Mouse (Mus musculus): ENCODE measurements around the gene Snrnp70. TPM values are rescaled to one million over a fixed set of nuclear protein-coding genes. Genes with fewer than 3 reads are reported as not detected.
A peak's percentile ranks its signal among the peaks of the same experiment; 100 is the strongest.

Snrnp70 gene
- polyA plus RNA-seq, 1 experiment from 2014 or later, result 191 TPM

- no peaks in the 10 kb centered on the region for H3K9me3 ChIP-seq (ENCODE audit: control insufficient read depth, low read length)
- peak overlapping the region; percentile 37 for H3K27ac ChIP-seq (ENCODE audit: low read length)
- no peaks in the 10 kb centered on the region for H3K36me3 ChIP-seq (ENCODE audit: control insufficient read depth, insufficient read depth, low read length)
- peaks cover 36% of the 10 kb centered on the region for H3K4me1 ChIP-seq (replicated peaks; ENCODE audit: control insufficient read depth, insufficient read depth, low read length)
- 6% methylated on average over 3 of the region's 3 CpGs for WGBS
- ATAC-seq (ENCODE audit: low read depth), result no peak
- peak overlapping the region; percentile 33; the same call in 1 of the 2 replicates for H3K9ac ChIP-seq (ENCODE audit: low read length)
- H3K4me2 ChIP-seq (ENCODE audit: low read depth, low read length), result no peak overlapping the region
- H3K27me3 ChIP-seq (ENCODE audit: control insufficient read depth, insufficient read depth, low read depth, low read length), result peaks cover 2% of the 10 kb centered on the region; the same call in 1 of the 2 replicates
- H3K4me3 ChIP-seq (ENCODE audit: low read length), result no peak overlapping the region
These were observed 60.9 kb downstream of the Snrnp70 start for GRCm38 (mm10) chr7:45334605-45335004.

GRCm38 (mm10) chr7:45333431-45333982, 62.0 kb downstream of the Snrnp70 start, which contains the start of gene Trpm4:
Gene Trpm4 (minus strand): TSS chr7:45333780.
- Histone ChIP-seq H3K4me3 (ENCODE audit: low read length) (peak within 1 kb of the TSS; percentile 63), H3K4me2 (ENCODE audit: low read depth, low read length) (peak within 1 kb of the TSS; percentile 78), H3K27ac (ENCODE audit: low read length) (peak within 1 kb of the TSS; percentile 86), H3K9ac (ENCODE audit: low read length) (peak within 1 kb of the TSS; percentile 73), H3K9me3 (ENCODE audit: control insufficient read depth, low read length) (no peaks in the 10 kb centered on the region), H3K4me1 (replicated peaks; ENCODE audit: control insufficient read depth, insufficient read depth, low read length) (peaks cover 26% of the 10 kb centered on the region), H3K36me3 (ENCODE audit: control insufficient read depth, insufficient read depth, low read length) (no peaks in the 10 kb centered on the region), H3K27me3 (ENCODE audit: control insufficient read depth, insufficient read depth, low read depth, low read length) (peaks cover 2% of the 10 kb centered on the region; the same call in 1 of the 2 replicates)
- ATAC-seq (ENCODE audit: low read depth), result peak; percentile 88
- under 1% methylated on average over 38 of the region's 38 CpGs for WGBS

- Histone ChIP-seq H3K9ac (ENCODE audit: low read length) (peak overlapping the region; percentile 73), H3K9me3 (ENCODE audit: control insufficient read depth, low read length) (no peaks in the 10 kb centered on the region), H3K4me3 (ENCODE audit: low read length) (peak overlapping the region; percentile 63), H3K4me2 (ENCODE audit: low read depth, low read length) (peak overlapping the region; percentile 78), H3K36me3 (ENCODE audit: control insufficient read depth, insufficient read depth, low read length) (no peaks in the 10 kb centered on the region), H3K4me1 (replicated peaks; ENCODE audit: control insufficient read depth, insufficient read depth, low read length) (peaks cover 20% of the 10 kb centered on the region), H3K27me3 (ENCODE audit: control insufficient read depth, insufficient read depth, low read depth, low read length) (no peaks in the 10 kb centered on the region), H3K27ac (ENCODE audit: low read length) (peak overlapping the region; percentile 86)
- peak; percentile 76 for ATAC-seq (ENCODE audit: low read depth)
- WGBS, result under 1% methylated on average over 22 of the region's 22 CpGs
These were observed 62.7 kb downstream of the Snrnp70 start for GRCm38 (mm10) chr7:45332685-45333425.

GRCm38 (mm10) chr7:45331502-45331901, 64.0 kb downstream of the Snrnp70 start:
- Histone ChIP-seq H3K36me3 (ENCODE audit: control insufficient read depth, insufficient read depth, low read length) (peaks cover 1% of the 10 kb centered on the region), H3K9me3 (ENCODE audit: control insufficient read depth, low read length) (no peaks in the 10 kb centered on the region), H3K27me3 (ENCODE audit: control insufficient read depth, insufficient read depth, low read depth, low read length) (no peaks in the 10 kb centered on the region), H3K4me3 (ENCODE audit: low read length) (no peak overlapping the region), H3K27ac (ENCODE audit: low read length) (no peak overlapping the region), H3K4me2 (ENCODE audit: low read depth, low read length) (no peak overlapping the region), H3K4me1 (replicated peaks; ENCODE audit: control insufficient read depth, insufficient read depth, low read length) (peaks cover 19% of the 10 kb centered on the region), H3K9ac (ENCODE audit: low read length) (no peak overlapping the region)
- 67% methylated on average over 6 of the region's 6 CpGs for WGBS
- no peak for ATAC-seq (ENCODE audit: low read depth)

- Histone ChIP-seq H3K4me3 (ENCODE audit: low read length) (no peak overlapping the region), H3K4me1 (replicated peaks; ENCODE audit: control insufficient read depth, insufficient read depth, low read length) (peaks cover 6% of the 10 kb centered on the region), H3K9me3 (ENCODE audit: control insufficient read depth, low read length) (peaks cover 2% of the 10 kb centered on the region; the same call in 1 of the 2 replicates), H3K27me3 (ENCODE audit: control insufficient read depth, insufficient read depth, low read depth, low read length) (no peaks in the 10 kb centered on the region), H3K4me2 (ENCODE audit: low read depth, low read length) (no peak overlapping the region), H3K27ac (ENCODE audit: low read length) (no peak overlapping the region), H3K9ac (ENCODE audit: low read length) (no peak overlapping the region), H3K36me3 (ENCODE audit: control insufficient read depth, insufficient read depth, low read length) (peaks cover 14% of the 10 kb centered on the region)
- 77% methylated on average over 13 of the region's 13 CpGs for WGBS
- no peak for ATAC-seq (ENCODE audit: low read depth)
These were observed 66.6 kb downstream of the Snrnp70 start for GRCm38 (mm10) chr7:45328841-45329475.

Other genes starting within 250 kb of the Snrnp70 start
- gene Pih1d1, start 241.4 kb downstream of the Snrnp70 start, polyA plus RNA-seq (2015; fragmentation: Nextera tagmentation; extraction: Ambion mirVana), result 99.2 and 100 TPM in 2 replicates
- gene Aldh16a1, start 241.2 kb downstream of the Snrnp70 start, polyA plus RNA-seq (2015; fragmentation: Nextera tagmentation; extraction: Ambion mirVana), result 55.4 and 57.4 TPM in 2 replicates
- gene Slc17a7, start 231.8 kb downstream of the Snrnp70 start, polyA plus RNA-seq (2015; fragmentation: Nextera tagmentation; extraction: Ambion mirVana), result 0.34 and 0.99 TPM in 2 replicates
- not detected in 2 replicates for gene Gfy, start 216.2 kb downstream of the Snrnp70 start, polyA plus RNA-seq (2015; fragmentation: Nextera tagmentation; extraction: Ambion mirVana)
- gene Pth2, start 214.7 kb downstream of the Snrnp70 start, polyA plus RNA-seq (2015; fragmentation: Nextera tagmentation; extraction: Ambion mirVana), result not detected in 2 replicates
- 1.3 TPM in 2 replicates for gene Ccdc155, start 190.8 kb downstream of the Snrnp70 start, polyA plus RNA-seq (2015; fragmentation: Nextera tagmentation; extraction: Ambion mirVana)
- 0.84 and 1.6 TPM in 2 replicates for gene Dkkl1, start 183.6 kb downstream of the Snrnp70 start, polyA plus RNA-seq (2015; fragmentation: Nextera tagmentation; extraction: Ambion mirVana)
- 134 and 148 TPM in 2 replicates for gene Tead2, start 180.0 kb downstream of the Snrnp70 start, polyA plus RNA-seq (2015; fragmentation: Nextera tagmentation; extraction: Ambion mirVana)
- gene Cd37, start 156.6 kb downstream of the Snrnp70 start, polyA plus RNA-seq (2015; fragmentation: Nextera tagmentation; extraction: Ambion mirVana), result 3.0 and 4.6 TPM in 2 replicates
- 0.23 TPM in 1 of 2 replicates, not detected in the other for gene Slc6a16, start 154.7 kb downstream of the Snrnp70 start, polyA plus RNA-seq (2015; fragmentation: Nextera tagmentation; extraction: Ambion mirVana)
- gene Slc6a21, start 118.2 kb downstream of the Snrnp70 start, polyA plus RNA-seq (2015; fragmentation: Nextera tagmentation; extraction: Ambion mirVana), result not detected in 2 replicates
- gene Trpm4, start 62.0 kb downstream of the Snrnp70 start, polyA plus RNA-seq (2015; fragmentation: Nextera tagmentation; extraction: Ambion mirVana), result 19.6 and 25.0 TPM in 2 replicates
- gene Hrc, start 60.5 kb downstream of the Snrnp70 start, polyA plus RNA-seq (2015; fragmentation: Nextera tagmentation; extraction: Ambion mirVana), result 1.8 and 2.0 TPM in 2 replicates
- 2.2 and 2.5 TPM in 2 replicates for gene Ppfia3, start 28.7 kb downstream of the Snrnp70 start, polyA plus RNA-seq (2015; fragmentation: Nextera tagmentation; extraction: Ambion mirVana)
- 0.53 TPM in 2 replicates for gene Lin7b, start 25.2 kb downstream of the Snrnp70 start, polyA plus RNA-seq (2015; fragmentation: Nextera tagmentation; extraction: Ambion mirVana)
- not detected in 2 replicates for gene Kcna7, start 9.9 kb upstream of the Snrnp70 start, polyA plus RNA-seq (2015; fragmentation: Nextera tagmentation; extraction: Ambion mirVana)
- gene Ntf5, start 18.0 kb upstream of the Snrnp70 start, polyA plus RNA-seq (2015; fragmentation: Nextera tagmentation; extraction: Ambion mirVana), result 3.2 and 3.5 TPM in 2 replicates
- gene Lhb, start 25.1 kb upstream of the Snrnp70 start, polyA plus RNA-seq (2015; fragmentation: Nextera tagmentation; extraction: Ambion mirVana), result 2.3 and 3.3 TPM in 2 replicates
- 53.8 and 54.1 TPM in 2 replicates for gene Gys1, start 39.1 kb upstream of the Snrnp70 start, polyA plus RNA-seq (2015; fragmentation: Nextera tagmentation; extraction: Ambion mirVana)
- 159 and 160 TPM in 2 replicates for gene Ruvbl2, start 42.4 kb upstream of the Snrnp70 start, polyA plus RNA-seq (2015; fragmentation: Nextera tagmentation; extraction: Ambion mirVana)
- gene Ftl1, start 64.1 kb upstream of the Snrnp70 start, polyA plus RNA-seq (2015; fragmentation: Nextera tagmentation; extraction: Ambion mirVana), result 4,912 and 5,024 TPM in 2 replicates
- 135 and 136 TPM in 2 replicates for gene Bax, start 71.2 kb upstream of the Snrnp70 start, polyA plus RNA-seq (2015; fragmentation: Nextera tagmentation; extraction: Ambion mirVana)
- gene Tulp2, start 86.1 kb upstream of the Snrnp70 start, polyA plus RNA-seq (2015; fragmentation: Nextera tagmentation; extraction: Ambion mirVana), result 0.39 and 0.57 TPM in 2 replicates
- gene Gm45808, start 91.1 kb upstream of the Snrnp70 start, polyA plus RNA-seq (2015; fragmentation: Nextera tagmentation; extraction: Ambion mirVana), result not detected in 2 replicates
- 3.6 and 3.7 TPM in 2 replicates for gene Dhdh, start 93.1 kb upstream of the Snrnp70 start, polyA plus RNA-seq (2015; fragmentation: Nextera tagmentation; extraction: Ambion mirVana)
- 254 and 266 TPM in 2 replicates for gene Nucb1, start 114.7 kb upstream of the Snrnp70 start, polyA plus RNA-seq (2015; fragmentation: Nextera tagmentation; extraction: Ambion mirVana)
- 22.4 and 29.0 TPM in 2 replicates for gene Ppp1r15a, start 130.5 kb upstream of the Snrnp70 start, polyA plus RNA-seq (2015; fragmentation: Nextera tagmentation; extraction: Ambion mirVana)
- gene Plekha4, start 130.6 kb upstream of the Snrnp70 start, polyA plus RNA-seq (2015; fragmentation: Nextera tagmentation; extraction: Ambion mirVana), result 2.3 and 3.4 TPM in 2 replicates
- gene Hsd17b14, start 159.2 kb upstream of the Snrnp70 start, polyA plus RNA-seq (2015; fragmentation: Nextera tagmentation; extraction: Ambion mirVana), result 0.72 and 0.84 TPM in 2 replicates
- gene Bcat2, start 174.4 kb upstream of the Snrnp70 start, polyA plus RNA-seq (2015; fragmentation: Nextera tagmentation; extraction: Ambion mirVana), result 59.5 and 60.0 TPM in 2 replicates
- gene Fgf21, start 219.7 kb upstream of the Snrnp70 start, polyA plus RNA-seq (2015; fragmentation: Nextera tagmentation; extraction: Ambion mirVana), result 0.16 and 0.91 TPM in 2 replicates
- gene Fut1, start 221.5 kb upstream of the Snrnp70 start, polyA plus RNA-seq (2015; fragmentation: Nextera tagmentation; extraction: Ambion mirVana), result 0.26 and 0.70 TPM in 2 replicates
- 0.16 and 0.21 TPM in 2 replicates for gene Izumo1, start 226.1 kb upstream of the Snrnp70 start, polyA plus RNA-seq (2015; fragmentation: Nextera tagmentation; extraction: Ambion mirVana)
- gene Rasip1, start 231.7 kb upstream of the Snrnp70 start, polyA plus RNA-seq (2015; fragmentation: Nextera tagmentation; extraction: Ambion mirVana), result 16.1 and 16.4 TPM in 2 replicates
- gene Mamstr, start 244.2 kb upstream of the Snrnp70 start, polyA plus RNA-seq (2015; fragmentation: Nextera tagmentation; extraction: Ambion mirVana), result 10.6 and 11.5 TPM in 2 replicates